Mouse (Mus musculus): ENCODE measurements around the gene Zbtb20.

GRCm38 (mm10) chr16:43191060-43191850, 315.6 kb downstream of the Zbtb20 start:
- TF ChIP-seq CTCF (IDR thresholded peaks at IDR 0.05; ENCODE audit: insufficient read depth, low read depth, low read length) (no peak), POLR2A (IDR thresholded peaks at IDR 0.05; ENCODE audit: insufficient read depth, low read depth, low read length) (no peak)

Data from olfactory bulb, adult 2 months (tissue).